Mouse (Mus musculus) left cerebral cortex, postnatal 14 days (tissue): ENCODE results near the gene Sertad2. TPM values are rescaled to one million over a fixed set of nuclear protein-coding genes. Genes with fewer than 3 reads are reported as not detected.

Source experiments
- DNase-seq, 2 experiments: peaks; one replicate each; pipeline ENCODE4 v3.0.0; 2021 to 2022; ENCODE audit warnings: low spot score in 2 of 2, mixed read lengths in 1 of 2
- intact Hi-C: fragments of 180-260 bp; cut with DNase I; formaldehyde crosslinking; loops from one replicate; pipeline ENCODE4 v1.15.1; 2025
- total RNA-seq, 2 experiments: library from RNA; stranded (reverse); gene quantifications; 2 replicates each; pipeline ENCODE4 v1.2.3; 2021

Sertad2 gene
- total RNA-seq, 2 experiments from 2014 or later = 19.8 to 22.4 TPM

- no peak for DNase-seq
- intact Hi-C loops = no loop called here
These were observed 93.1 kb downstream of the Sertad2 start for GRCm38 (mm10) chr11:20636114-20636513.

GRCm38 (mm10) chr11:20637060-20637459, 94.0 kb downstream of the Sertad2 start:
- no peak for DNase-seq
- intact Hi-C loops = no loop called here

DNA sequence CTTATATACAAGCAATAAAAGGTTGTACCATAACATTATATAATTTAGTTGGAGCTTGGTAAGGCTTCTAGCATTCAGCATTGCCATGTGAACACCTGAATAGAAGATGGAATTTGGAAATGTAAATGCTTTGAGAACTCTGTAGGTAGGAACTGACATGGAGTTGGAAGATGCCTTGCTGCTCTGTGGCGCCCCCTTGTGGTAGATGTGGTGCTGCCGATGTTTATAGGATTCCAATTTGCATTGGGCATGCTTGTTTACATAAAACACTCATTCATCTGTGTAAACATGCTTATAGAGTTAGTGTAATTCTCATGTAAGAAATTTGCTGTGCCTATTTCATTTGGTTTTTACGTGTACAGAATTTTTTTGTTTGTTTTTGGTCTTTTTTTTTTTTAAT, 95.8 kb downstream of the Sertad2 start:
- intact Hi-C loops = no loop called here
- DNase-seq = peak; percentile 71 to 74

- intact Hi-C loops = no loop called here
These were observed 96.9 kb downstream of the Sertad2 start for GRCm38 (mm10) chr11:20639918-20640447.

DNA sequence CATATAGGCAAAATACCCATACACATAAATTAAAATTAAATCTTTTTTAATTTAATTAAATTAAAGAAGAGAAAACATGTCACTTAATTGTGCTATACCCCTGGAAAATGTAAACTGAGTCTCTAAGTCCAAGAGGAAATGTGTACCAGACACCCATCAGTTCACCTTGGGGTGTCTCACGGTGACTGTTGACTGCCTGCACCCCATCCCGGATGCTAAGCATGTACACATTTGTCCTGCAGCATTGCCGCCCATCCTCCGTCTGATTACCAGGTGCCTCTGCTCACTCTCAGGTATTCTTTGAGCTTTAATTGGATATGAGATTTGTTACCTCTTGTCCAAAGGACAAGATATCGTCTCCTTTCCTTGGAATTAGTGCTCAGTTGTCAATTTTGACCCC, 99.3 kb downstream of the Sertad2 start:
- no peak for DNase-seq
- intact Hi-C loops = no loop called here

More at GRCm38 (mm10) chr11:20639918-20640447, 96.9 kb downstream of the Sertad2 start:
- DNase-seq = no peak

DNA sequence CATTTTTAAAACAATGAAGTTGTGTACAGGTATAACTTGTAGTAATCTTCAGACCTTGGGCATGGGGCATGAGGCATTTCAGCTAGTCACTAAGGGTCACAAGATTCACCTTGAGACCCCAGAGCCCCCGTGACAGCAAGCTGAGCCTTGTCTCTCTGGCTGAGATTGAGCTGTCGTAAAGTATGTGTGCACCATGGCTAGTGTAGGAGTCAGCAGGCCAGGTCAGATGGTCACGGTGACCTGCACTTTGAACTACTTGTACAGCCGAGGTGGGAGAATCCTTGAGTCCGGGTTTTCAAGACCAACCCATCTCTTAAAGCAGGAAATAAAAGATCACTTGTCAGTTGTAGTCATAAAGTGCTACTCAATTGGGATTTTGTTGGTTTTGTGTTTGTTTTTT, 100.1 kb downstream of the Sertad2 start:
- intact Hi-C loops = no loop called here
- no peak for DNase-seq

GRCm38 (mm10) chr11:20644166-20644565, 101.1 kb downstream of the Sertad2 start:
- no peak for DNase-seq
- intact Hi-C loops = no loop called here

GRCm38 (mm10) chr11:20644872-20645271, 101.8 kb downstream of the Sertad2 start:
- intact Hi-C loops = no loop called here
- DNase-seq = no peak

- no peak for DNase-seq
- intact Hi-C loops = no loop called here
These were observed 102.5 kb downstream of the Sertad2 start for GRCm38 (mm10) chr11:20645521-20645920.

- intact Hi-C loops = no loop called here
- DNase-seq = no peak
These were observed 103.1 kb downstream of the Sertad2 start for GRCm38 (mm10) chr11:20646142-20646541.

DNA sequence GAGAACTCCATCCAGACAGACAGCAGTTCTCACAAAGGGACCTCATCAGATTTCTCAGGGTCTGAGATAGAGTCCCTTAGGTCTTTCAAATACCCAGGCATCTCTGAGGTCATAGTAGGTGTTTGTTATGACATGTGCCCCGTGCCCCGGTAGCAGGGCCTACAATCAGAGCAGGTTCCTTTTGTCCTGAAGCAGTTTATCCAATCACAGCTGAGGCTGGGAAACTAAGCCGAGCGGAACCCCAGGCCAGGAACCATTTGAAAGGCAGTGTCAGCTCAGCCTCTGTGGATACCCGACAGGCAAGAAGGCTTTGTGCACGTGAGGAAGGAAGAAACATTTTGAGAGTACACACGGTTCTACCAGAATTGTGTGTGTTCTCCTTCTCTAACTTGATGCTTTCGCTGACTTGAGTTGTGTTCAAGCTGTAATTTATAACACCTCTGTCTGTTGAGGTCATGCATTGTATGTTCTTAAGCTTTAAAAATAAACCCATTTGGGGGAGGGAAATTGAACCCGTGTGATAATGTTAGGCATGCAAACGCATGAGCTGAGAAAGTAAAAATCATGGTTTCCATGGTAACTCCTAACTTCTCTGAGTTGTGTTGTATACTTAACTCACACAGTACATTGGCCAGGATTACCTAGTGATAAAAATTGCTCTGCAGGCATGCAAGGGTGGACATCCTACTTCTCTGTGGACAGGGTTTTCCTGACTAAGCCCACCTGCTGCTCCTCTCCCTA, 104.1 kb downstream of the Sertad2 start:
- intact Hi-C loops = no loop called here
- DNase-seq = peak in 1 of 2 experiments; percentile 66

DNA sequence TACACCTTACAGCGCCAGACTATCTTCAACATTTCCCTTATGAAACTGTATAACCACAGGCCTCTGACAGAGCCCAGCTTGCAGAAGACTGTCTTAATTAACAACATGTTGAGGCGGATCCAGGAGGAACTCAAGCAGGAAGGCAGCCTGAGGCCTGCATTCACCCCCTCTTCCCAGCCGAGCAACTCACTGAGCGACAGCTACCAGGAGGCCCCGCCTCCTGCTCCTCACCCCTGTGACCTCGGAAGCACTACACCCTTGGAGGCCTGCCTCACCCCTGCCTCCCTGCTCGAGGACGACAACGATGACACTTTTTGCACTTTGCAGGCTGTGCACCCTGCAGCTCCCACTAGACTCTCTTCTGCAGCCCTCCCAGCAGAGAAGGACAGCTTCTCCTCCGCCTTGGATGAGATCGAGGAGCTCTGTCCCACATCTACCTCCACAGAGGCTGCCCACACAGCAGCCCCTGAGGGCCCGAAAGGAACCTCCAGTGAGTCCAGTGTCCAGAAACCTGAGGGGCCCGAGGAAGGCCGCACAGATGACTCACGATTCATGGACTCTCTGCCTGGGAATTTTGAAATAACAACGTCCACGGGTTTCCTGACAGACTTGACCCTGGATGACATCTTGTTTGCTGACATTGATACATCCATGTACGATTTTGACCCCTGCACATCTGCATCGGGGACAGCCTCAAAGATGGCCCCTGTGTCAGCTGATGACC, 105.0 kb downstream of the Sertad2 start:
- no peak for DNase-seq
- intact Hi-C loops = no loop called here

DNA sequence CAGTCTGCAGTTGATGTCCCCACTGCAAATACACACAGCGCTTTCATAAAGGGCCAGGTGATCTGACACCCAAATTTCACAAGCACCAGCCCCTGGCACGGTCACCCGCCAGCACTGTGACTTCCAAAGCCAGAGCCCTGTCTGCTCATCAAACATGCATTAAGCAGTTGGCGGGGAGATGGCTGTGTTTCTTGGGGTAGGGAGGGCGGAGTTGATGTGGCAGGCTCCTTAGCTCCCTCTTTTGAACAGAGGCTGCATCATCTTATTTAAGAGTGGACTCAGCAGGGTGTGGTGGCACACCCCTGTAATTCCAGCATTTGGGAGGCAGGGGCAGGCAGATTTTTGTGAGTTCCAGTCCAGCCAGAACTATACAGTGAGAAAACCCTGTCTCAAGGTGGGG, 106.4 kb downstream of the Sertad2 start:
- intact Hi-C loops = no loop called here

GRCm38 (mm10) chr11:20650006-20650639, 107.1 kb downstream of the Sertad2 start:
- no peak for DNase-seq
- intact Hi-C loops = no loop called here

More for the DNA sequence above, 106.4 kb downstream of the Sertad2 start:
- DNase-seq = no peak

GRCm38 (mm10) chr11:20651166-20651565, 108.1 kb downstream of the Sertad2 start:
- intact Hi-C loops = no loop called here
- no peak for DNase-seq

DNA sequence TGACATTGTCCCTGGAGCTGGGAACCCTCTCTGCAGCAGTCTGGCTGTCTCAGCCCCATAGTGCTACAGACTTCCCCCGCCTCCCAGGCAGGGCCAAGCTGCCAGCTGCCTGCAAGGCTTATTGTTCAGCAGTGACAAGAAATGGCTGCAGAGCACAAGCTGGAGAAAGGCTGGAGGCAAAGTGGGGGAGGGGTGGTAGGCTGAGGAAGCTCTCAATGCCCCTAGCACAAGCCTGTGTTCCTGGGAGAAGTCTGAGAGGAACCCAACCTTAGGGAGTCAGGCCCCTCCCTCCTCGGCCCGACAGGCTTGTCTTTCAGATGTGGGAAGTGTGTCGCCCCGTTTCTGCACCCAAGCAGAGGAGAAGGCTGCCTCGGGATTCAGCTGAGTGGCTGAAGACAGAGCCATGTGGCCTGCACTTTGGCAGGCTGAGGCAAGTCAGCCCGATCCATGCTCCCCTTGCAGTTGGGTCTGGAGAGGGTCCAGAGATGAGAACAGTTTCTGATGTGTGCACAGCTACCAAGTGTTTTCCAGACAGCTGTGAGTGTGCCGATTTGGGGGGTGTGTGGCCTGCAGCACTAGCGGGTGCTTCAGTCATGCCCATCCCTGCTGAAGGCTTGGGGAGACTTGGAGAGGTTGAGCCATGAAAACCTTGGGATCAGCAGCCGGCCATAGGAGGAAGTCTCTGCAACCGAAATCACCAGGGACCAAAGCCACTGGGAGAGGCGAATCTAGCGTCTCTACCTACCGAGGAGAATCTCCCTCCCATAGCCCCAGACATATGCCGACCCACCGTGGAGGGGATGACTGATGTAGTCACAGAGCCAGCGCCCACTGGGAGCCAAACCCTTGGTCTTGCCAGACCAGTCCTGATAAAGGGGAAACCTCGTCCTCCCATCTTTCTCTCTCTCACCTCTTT, 113.0 kb downstream of the Sertad2 start:
- intact Hi-C loops = no loop called here
- peak; percentile 65 to 72 for DNase-seq

DNA sequence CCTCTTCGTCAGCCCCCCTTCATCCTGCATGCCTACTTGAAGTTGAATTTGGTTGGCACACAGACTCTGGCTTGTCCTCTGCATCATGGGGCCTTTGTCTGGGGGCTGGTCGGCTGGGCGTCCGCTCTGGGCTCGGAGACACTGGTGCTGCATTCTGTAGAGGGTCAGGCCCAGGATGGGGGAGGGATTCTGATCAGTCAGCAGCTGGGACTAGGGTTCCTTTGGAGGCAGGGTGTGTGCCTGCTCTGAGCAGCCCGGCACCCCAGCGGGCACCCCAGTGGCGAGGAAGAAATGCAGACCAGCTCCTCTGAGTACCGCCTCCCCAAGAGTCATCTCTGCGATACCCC, 113.6 kb downstream of the Sertad2 start:
- DNase-seq = peak in 1 of 2 experiments; percentile 40
- intact Hi-C loops = no loop called here

DNA sequence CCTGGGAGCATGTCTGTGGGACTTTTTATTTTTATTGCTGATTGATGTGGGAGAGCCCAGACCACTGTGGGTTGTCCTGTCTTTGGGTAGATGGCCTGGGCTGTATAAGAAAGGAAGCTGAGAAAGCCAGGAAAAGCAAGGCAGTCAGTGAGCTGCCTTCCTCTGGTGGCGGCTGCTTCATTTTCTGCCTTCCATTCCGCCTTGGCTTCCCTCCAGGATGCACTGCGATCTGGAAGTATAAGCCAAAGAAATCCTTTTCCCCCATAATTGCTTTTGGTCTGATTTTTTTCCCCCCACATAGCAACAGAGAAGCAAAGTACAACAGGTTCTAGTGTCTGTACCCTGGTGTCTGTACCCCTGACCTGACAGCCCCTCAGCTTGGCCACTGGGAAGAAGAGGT, 116.0 kb downstream of the Sertad2 start:
- DNase-seq = peak; percentile 54 to 66
- intact Hi-C loops = no loop called here
